Mouse (Mus musculus) small intestine, adult 10 weeks (tissue): ENCODE data around the gene Vmn1r111. TPM values are rescaled to one million over a fixed set of nuclear protein-coding genes. Genes with fewer than 3 reads are reported as not detected.

Experiments used
- polyA plus RNA-seq: library from polyadenylated mRNA; stranded (reverse); fragments of 350-450 nt; fragmentation: Illumina TruSeq; extraction: RNeasy Lipid Tissue Mini Kit (QIAGEN cat#74804); gene quantifications from one replicate; pipeline ENCODE4 v1.2.3, GENCODE M21; 2014; ENCODE audit warnings: low replicate concordance

Vmn1r111 gene
- not detected for polyA plus RNA-seq

DNA sequence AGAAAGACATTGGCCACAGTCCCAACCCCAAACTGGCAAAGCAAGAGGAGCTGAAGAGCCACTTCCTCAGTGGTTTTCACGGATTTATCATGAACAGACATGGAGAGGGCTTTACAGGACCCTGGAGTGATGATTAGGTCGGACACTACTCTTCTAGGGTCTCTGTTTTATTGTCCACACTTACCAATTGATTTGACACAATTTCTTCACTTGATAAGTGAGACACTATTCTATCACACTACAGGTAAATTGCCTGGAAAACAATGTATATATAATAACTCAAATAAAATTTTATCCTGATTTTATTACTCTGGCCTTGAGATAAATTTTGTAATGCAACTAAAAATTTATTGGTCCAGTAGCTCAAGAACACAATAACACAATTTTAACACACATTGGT is at the start of gene Vmn1r111:
Gene Vmn1r111, minus strand, starts transcription at position 101 of the 400 bp plus-strand sequence.

DNA sequence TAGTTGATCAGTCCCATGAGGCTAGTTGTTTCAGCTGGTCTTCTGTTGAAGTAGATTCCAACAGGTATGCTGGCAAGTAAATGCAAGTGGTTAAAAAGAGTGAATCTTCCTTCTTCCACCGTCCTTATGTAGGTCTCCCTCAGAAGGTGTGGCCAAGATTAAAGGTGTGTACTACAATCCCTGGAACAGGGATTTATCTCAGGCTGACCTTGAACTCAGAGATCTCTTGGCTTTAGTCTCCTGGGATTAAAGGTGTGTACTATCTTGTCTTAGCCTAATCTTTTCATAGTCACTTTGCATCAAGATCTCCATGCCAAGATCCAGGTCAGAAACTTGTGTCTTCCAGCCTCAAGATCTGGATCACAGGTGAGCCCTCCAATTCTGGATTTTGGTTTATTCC is 27.5 kb upstream of the Vmn1r111 start, which contains the start of gene Gm10668:
Gene Gm10668, minus strand, starts transcription at position 101 of the 400 bp plus-strand sequence.

DNA sequence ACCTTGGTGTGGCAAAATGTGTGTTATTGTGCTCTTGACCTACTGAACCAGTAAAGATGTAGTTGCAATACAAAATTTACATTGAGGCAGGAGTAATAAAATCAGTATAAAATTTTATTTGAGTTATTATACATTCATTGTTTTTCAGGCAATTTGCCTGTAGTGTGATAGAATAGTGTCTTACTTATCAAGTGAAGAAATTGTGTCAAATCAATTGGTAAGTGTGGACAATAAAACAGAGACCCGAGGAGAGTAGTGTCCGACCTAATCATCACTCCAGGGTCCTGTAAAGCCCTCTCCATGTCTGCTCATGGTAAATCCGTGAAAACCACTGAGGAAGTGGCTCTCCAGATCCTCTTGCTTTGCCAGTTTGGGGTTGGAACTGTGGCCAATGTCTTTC is 34.4 kb downstream of the Vmn1r111 start, which contains the start of gene Vmn1r107:
Gene Vmn1r107, plus strand, starts transcription at position 301 of the 400 bp plus-strand sequence.

Other genes starting within 250 kb of the Vmn1r111 start
- gene Gm10670, start 228.3 kb downstream of the Vmn1r111 start, polyA plus RNA-seq, result not detected
- not detected for gene Vmn1r103, start 192.7 kb downstream of the Vmn1r111 start, polyA plus RNA-seq
- gene Vmn1r104, start 169.4 kb downstream of the Vmn1r111 start, polyA plus RNA-seq, result not detected
- gene Gm5726, start 157.5 kb downstream of the Vmn1r111 start, polyA plus RNA-seq, result not detected
- not detected for gene Gm4141, start 127.0 kb downstream of the Vmn1r111 start, polyA plus RNA-seq
- gene Gm4513, start 104.2 kb downstream of the Vmn1r111 start, polyA plus RNA-seq, result not detected
- gene Vmn1r107, start 34.3 kb downstream of the Vmn1r111 start, polyA plus RNA-seq, result not detected
- not detected for gene Gm10668, start 27.4 kb upstream of the Vmn1r111 start, polyA plus RNA-seq
- not detected for gene Vmn1r112, start 68.0 kb upstream of the Vmn1r111 start, polyA plus RNA-seq
- not detected for gene Vmn1r113, start 84.1 kb upstream of the Vmn1r111 start, polyA plus RNA-seq
- gene Vmn1r114, start 109.0 kb upstream of the Vmn1r111 start, polyA plus RNA-seq, result not detected
- gene Vmn1r115, start 141.8 kb upstream of the Vmn1r111 start, polyA plus RNA-seq, result not detected
- not detected for gene Vmn1r116, start 169.0 kb upstream of the Vmn1r111 start, polyA plus RNA-seq
- gene Vmn1r117, start 180.9 kb upstream of the Vmn1r111 start, polyA plus RNA-seq, result not detected
- not detected for gene Vmn1r118, start 209.1 kb upstream of the Vmn1r111 start, polyA plus RNA-seq